Mouse (Mus musculus) stomach, postnatal 0 days (tissue): Measurements from ENCODE around the gene Mmp15.

Experiments used
- CTCF ChIP-seq: IDR thresholded peaks from 2 replicates; pipeline ENCODE4 v1.5.1; 2016; ENCODE audit warnings: antibody characterized with exemption, low read depth, mild to moderate bottlenecking, moderate library complexity
- EP300 ChIP-seq: optimal IDR thresholded peaks from 2 replicates; pipeline ENCODE3; 2016; ENCODE audit warnings: antibody characterized with exemption

- TF ChIP-seq CTCF (no peak; the same call in 1 of the 2 replicates), EP300 (no peak)
These were observed 1.1 kb downstream of the Mmp15 start for GRCm38 (mm10) chr8:95352871-95353866.
